Mouse (Mus musculus) neural tube, embryonic 12.5 days (tissue): ENCODE results near the gene Stk4. TPM values are rescaled to one million over a fixed set of nuclear protein-coding genes. Genes with fewer than 3 reads are reported as not detected.

ENCODE experiments used
- ATAC-seq: fragments of 200-750 bp; cut with Nextera tagmentation; 2 replicates; pipeline ENCODE4 v1.8.0; 2017; ENCODE audit warnings: low read depth, mild to moderate bottlenecking, moderate TSS enrichment, moderate library complexity; ENCODE audit not compliant: low FRiP score
- H3K27ac ChIP-seq: fragments of 300-500 bp; sonication (generic); 2 replicates; pipeline ENCODE4 v1.5.1; 2016
- H3K27me3 ChIP-seq: fragments of 300-500 bp; sonication (generic); replicated peaks from 2 replicates; pipeline ENCODE4 v1.6.1; 2016; ENCODE audit warnings: mild to moderate bottlenecking
- H3K36me3 ChIP-seq: fragments of 300-500 bp; sonication (generic); 2 replicates; pipeline ENCODE4 v1.6.1; 2016; ENCODE audit warnings: mild to moderate bottlenecking
- H3K4me1 ChIP-seq: fragments of 300-500 bp; sonication (generic); 2 replicates; pipeline ENCODE4 v1.6.1; 2016
- H3K4me2 ChIP-seq: fragments of 300-500 bp; sonication (generic); replicated peaks from 2 replicates; pipeline ENCODE4 v1.6.1; 2016; ENCODE audit warnings: mild to moderate bottlenecking
- H3K4me3 ChIP-seq: fragments of 300-500 bp; sonication (generic); 2 replicates; pipeline ENCODE4 v1.5.1; 2016
- H3K9ac ChIP-seq: fragments of 300-500 bp; sonication (generic); 2 replicates; pipeline ENCODE4 v1.6.1; 2016; ENCODE audit warnings: mild to moderate bottlenecking
- H3K9me3 ChIP-seq: fragments of 300-500 bp; sonication (generic); 2 replicates; pipeline ENCODE4 v1.6.1; 2016; ENCODE audit warnings: mild to moderate bottlenecking
- WGBS: fragments of 180-500 bp; shearing (Covaris S2); methylation state at CpG from one replicate; pipeline ENCODE4 v1.1.7; 2016; 5-methylcytosine and 5-hydroxymethylcytosine counted together
- polyA plus RNA-seq: library from polyadenylated mRNA; unstranded; fragments of >200 nt; fragmentation: Nextera tagmentation; extraction: Ambion mirVana; gene quantifications from 2 replicates; pipeline ENCODE4 v1.2.1, GENCODE M21; 2016

Stk4 gene
- polyA plus RNA-seq, 1 experiment from 2014 or later: 28.8 TPM

GRCm38 (mm10) chr2:164184145-164184719 is 114.1 kb downstream of the Stk4 start:
- Histone ChIP-seq H3K4me2 (no peak overlapping the region), H3K4me1 (no peaks in the 10 kb centered on the region), H3K36me3 (no peaks in the 10 kb centered on the region), H3K27me3 (no peaks in the 10 kb centered on the region), H3K9ac (no peak overlapping the region), H3K4me3 (no peak overlapping the region), H3K27ac (no peak overlapping the region), H3K9me3 (no peaks in the 10 kb centered on the region)
- ATAC-seq: no peak
- 49% methylated on average over 9 of the region's 9 CpGs for whole genome bisulfite sequencing

- Histone ChIP-seq H3K4me3 (no peak overlapping the region), H3K9me3 (no peaks in the 10 kb centered on the region), H3K4me1 (no peaks in the 10 kb centered on the region), H3K36me3 (no peaks in the 10 kb centered on the region), H3K27ac (no peak overlapping the region), H3K27me3 (no peaks in the 10 kb centered on the region), H3K9ac (no peak overlapping the region), H3K4me2 (no peak overlapping the region)
- 33% methylated on average over 5 of the region's 5 CpGs for WGBS
- no peak for ATAC-seq
These were observed 118.6 kb downstream of the Stk4 start for GRCm38 (mm10) chr2:164188722-164189121.

GRCm38 (mm10) chr2:164190576-164190975 is 120.5 kb downstream of the Stk4 start, which contains the start of gene Wfdc12:
Gene Wfdc12 (minus strand): TSS chr2:164190608.
- ATAC-seq: no peak
- no peaks in the 10 kb centered on the region for H3K36me3 ChIP-seq
- H3K27me3 ChIP-seq: no peaks in the 10 kb centered on the region
- H3K4me3 ChIP-seq: no peak within 1 kb of the TSS
- no peak within 1 kb of the TSS for H3K9ac ChIP-seq
- H3K9me3 ChIP-seq: no peaks in the 10 kb centered on the region
- 89% methylated on average over 6 of the region's 6 CpGs for WGBS
- H3K27ac ChIP-seq: no peak within 1 kb of the TSS
- H3K4me2 ChIP-seq: no peak within 1 kb of the TSS
- H3K4me1 ChIP-seq: no peaks in the 10 kb centered on the region

- no peaks in the 10 kb centered on the region for H3K27me3 ChIP-seq
- H3K27ac ChIP-seq: no peak overlapping the region
- H3K4me2 ChIP-seq: no peak overlapping the region
- no peak overlapping the region for H3K9ac ChIP-seq
- ATAC-seq: no peak
- H3K4me3 ChIP-seq: no peak overlapping the region
- no peaks in the 10 kb centered on the region for H3K4me1 ChIP-seq
- no peaks in the 10 kb centered on the region for H3K36me3 ChIP-seq
- H3K9me3 ChIP-seq: no peaks in the 10 kb centered on the region
These were observed 122.2 kb downstream of the Stk4 start for GRCm38 (mm10) chr2:164192279-164192678.

GRCm38 (mm10) chr2:164194959-164195630 is 125.0 kb downstream of the Stk4 start:
- Histone ChIP-seq H3K9ac (no peak overlapping the region), H3K36me3 (no peaks in the 10 kb centered on the region), H3K4me3 (no peak overlapping the region), H3K27ac (no peak overlapping the region), H3K27me3 (no peaks in the 10 kb centered on the region), H3K4me1 (no peaks in the 10 kb centered on the region), H3K4me2 (no peak overlapping the region), H3K9me3 (no peaks in the 10 kb centered on the region)
- 85% methylated on average over 5 of the region's 5 CpGs for WGBS
- no peak for ATAC-seq

- H3K27me3 ChIP-seq: no peaks in the 10 kb centered on the region
- no peak overlapping the region for H3K4me2 ChIP-seq
- H3K9ac ChIP-seq: no peak overlapping the region
- no peak overlapping the region for H3K27ac ChIP-seq
- ATAC-seq: no peak
- 87% methylated on average over 5 of the region's 5 CpGs for WGBS
- H3K9me3 ChIP-seq: no peaks in the 10 kb centered on the region
- no peaks in the 10 kb centered on the region for H3K4me1 ChIP-seq
- no peaks in the 10 kb centered on the region for H3K36me3 ChIP-seq
- H3K4me3 ChIP-seq: no peak overlapping the region
These were observed 126.0 kb downstream of the Stk4 start for GRCm38 (mm10) chr2:164195971-164196699.

- no peaks in the 10 kb centered on the region for H3K9me3 ChIP-seq
- no peak overlapping the region for H3K27ac ChIP-seq
- no peak overlapping the region for H3K9ac ChIP-seq
- no peaks in the 10 kb centered on the region for H3K36me3 ChIP-seq
- no peak for ATAC-seq
- no peak overlapping the region for H3K4me2 ChIP-seq
- no peaks in the 10 kb centered on the region for H3K4me1 ChIP-seq
- WGBS: 85% methylated on average over 5 of the region's 5 CpGs
- H3K4me3 ChIP-seq: no peak overlapping the region
- no peaks in the 10 kb centered on the region for H3K27me3 ChIP-seq
These were observed 126.5 kb downstream of the Stk4 start for GRCm38 (mm10) chr2:164196700-164196990.

- H3K4me3 ChIP-seq: no peak within 1 kb of the TSS
- no peaks in the 10 kb centered on the region for H3K9me3 ChIP-seq
- no peak within 1 kb of the TSS for H3K9ac ChIP-seq
- no peaks in the 10 kb centered on the region for H3K36me3 ChIP-seq
- H3K27me3 ChIP-seq: no peaks in the 10 kb centered on the region
- H3K4me2 ChIP-seq: no peak within 1 kb of the TSS
- H3K27ac ChIP-seq: no peak within 1 kb of the TSS
- ATAC-seq: no peak
- 83% methylated on average over 20 of the region's 20 CpGs for WGBS
- no peaks in the 10 kb centered on the region for H3K4me1 ChIP-seq
These were observed 129.7 kb downstream of the Stk4 start, which contains the start of gene Wfdc15a for GRCm38 (mm10) chr2:164199626-164200327. Gene Wfdc15a (minus strand): TSS chr2:164200130.

Other genes with a start within 250 kb of the Stk4 start
- 0.14 and 0.41 TPM in 2 replicates for gene Ccn5, start 249.5 kb upstream of the Stk4 start, polyA plus RNA-seq
- 0.10 TPM in 1 of 2 replicates, not detected in the other for gene Kcnk15, start 216.7 kb upstream of the Stk4 start, polyA plus RNA-seq
- 5.0 and 5.2 TPM in 2 replicates for gene Rims4, start 151.6 kb upstream of the Stk4 start, polyA plus RNA-seq
- 346 and 381 TPM in 2 replicates for gene Ywhab, start 75.4 kb upstream of the Stk4 start, polyA plus RNA-seq
- gene Pabpc1l, start 44.9 kb upstream of the Stk4 start, polyA plus RNA-seq: 2.1 and 2.2 TPM in 2 replicates
- 43.4 and 46.2 TPM in 2 replicates for gene Tomm34, start 847 bp downstream of the Stk4 start, polyA plus RNA-seq
- 0.06 and 0.23 TPM in 2 replicates for gene Kcns1, start 100.8 kb downstream of the Stk4 start, polyA plus RNA-seq
- not detected in 2 replicates for gene Wfdc5, start 112.4 kb downstream of the Stk4 start, polyA plus RNA-seq
- gene Wfdc12, start 120.3 kb downstream of the Stk4 start, polyA plus RNA-seq: not detected in 2 replicates
- not detected in 2 replicates for gene Wfdc15a, start 129.8 kb downstream of the Stk4 start, polyA plus RNA-seq
- gene Wfdc15b, start 151.3 kb downstream of the Stk4 start, polyA plus RNA-seq: not detected in 2 replicates
- not detected in 2 replicates for gene Svs2, start 168.1 kb downstream of the Stk4 start, polyA plus RNA-seq
- not detected in 2 replicates for gene Svs3b, start 186.3 kb downstream of the Stk4 start, polyA plus RNA-seq
- gene Svs4, start 208.1 kb downstream of the Stk4 start, polyA plus RNA-seq: not detected in 2 replicates
- gene Svs3a, start 218.9 kb downstream of the Stk4 start, polyA plus RNA-seq: not detected in 2 replicates
- gene Svs6, start 246.4 kb downstream of the Stk4 start, polyA plus RNA-seq: not detected in 2 replicates